Mouse (Mus musculus) gastrocnemius, adult 8-10 months (tissue): ENCODE measurements around the gene Cd200r4. TPM values are rescaled to one million over a fixed set of nuclear protein-coding genes. Genes with fewer than 3 reads are reported as not detected.
"Not testable (repeated sequence)": the region's sequence is repeated elsewhere in the genome, so short reads cannot be mapped to it uniquely, and the experiment has no call there.

Source experiments
- DNase-seq, 2 experiments: peaks; one replicate each; pipeline ENCODE4 v3.0.0; 2022; ENCODE audit warnings: low spot score in 2 of 2
- total RNA-seq, 4 experiments: library from RNA; stranded (reverse); gene quantifications; 2 replicates each; pipeline ENCODE4 v1.2.4; 2022

The Cd200r4 gene
- total RNA-seq, result not detected

- DNase-seq, result no peak
Measured at GRCm38 (mm10) chr16:44811544-44811943, at the start of gene Cd200r4. Gene Cd200r4, plus strand, starts transcription at chr16:44811733.

GRCm38 (mm10) chr16:44761811-44762210 is 49.7 kb upstream of the Cd200r4 start:
- DNase-seq, result no peak

- no peak for DNase-seq
Measured at GRCm38 (mm10) chr16:44765555-44766319, 45.8 kb upstream of the Cd200r4 start, which contains the start of gene Cd200r1. Gene Cd200r1, plus strand, starts transcription at chr16:44765736.

GRCm38 (mm10) chr16:44766320-44766892 is 45.1 kb upstream of the Cd200r4 start:
- no peak for DNase-seq

- no peak for DNase-seq
Measured at GRCm38 (mm10) chr16:44767506-44767905, 44.0 kb upstream of the Cd200r4 start.

GRCm38 (mm10) chr16:44767967-44768366 is 43.6 kb upstream of the Cd200r4 start:
- DNase-seq, result no peak

GRCm38 (mm10) chr16:44772577-44772976 is 39.0 kb upstream of the Cd200r4 start:
- DNase-seq, result no peak

- no peak for DNase-seq
Measured at GRCm38 (mm10) chr16:44773673-44774072, 37.9 kb upstream of the Cd200r4 start.

- DNase-seq, result no peak
Measured at GRCm38 (mm10) chr16:44774201-44774600, 37.3 kb upstream of the Cd200r4 start.

GRCm38 (mm10) chr16:44778538-44779147 is 32.9 kb upstream of the Cd200r4 start:
- no peak for DNase-seq

- no peak for DNase-seq
Measured at GRCm38 (mm10) chr16:44779494-44779893, 32.0 kb upstream of the Cd200r4 start.

GRCm38 (mm10) chr16:44780751-44781150 is 30.8 kb upstream of the Cd200r4 start:
- no peak for DNase-seq

GRCm38 (mm10) chr16:44786934-44787333 is 24.6 kb upstream of the Cd200r4 start:
- no peak for DNase-seq

- no peak for DNase-seq
Measured at GRCm38 (mm10) chr16:44794416-44794815, 17.1 kb upstream of the Cd200r4 start.

GRCm38 (mm10) chr16:44805976-44806375 is 5.6 kb upstream of the Cd200r4 start:
- DNase-seq, result no peak

- DNase-seq, result not testable (repeated sequence)
Measured at GRCm38 (mm10) chr16:44810223-44810622, 1.3 kb upstream of the Cd200r4 start.

GRCm38 (mm10) chr16:44812468-44813065 is 1.0 kb downstream of the Cd200r4 start:
- DNase-seq, result no peak

- no peak for DNase-seq
Measured at GRCm38 (mm10) chr16:44818010-44818409, 6.5 kb downstream of the Cd200r4 start.

GRCm38 (mm10) chr16:44820545-44820944 is 9.0 kb downstream of the Cd200r4 start:
- no peak for DNase-seq

- DNase-seq, result no peak
Measured at GRCm38 (mm10) chr16:44832286-44832685, 20.8 kb downstream of the Cd200r4 start.

- DNase-seq, result not testable (repeated sequence)
Measured at GRCm38 (mm10) chr16:44833189-44833588, 21.7 kb downstream of the Cd200r4 start.

GRCm38 (mm10) chr16:44866797-44867196 is 55.3 kb downstream of the Cd200r4 start, which contains the start of gene Cd200r2:
Gene Cd200r2, plus strand, starts transcription at chr16:44867097.
- no peak for DNase-seq
